24 mouse cellular contexts compared by ENCODE assay signal in genomic region chr19:28235571-28235970, GRCm38 (mm10).
A peak's percentile ranks its signal among the peaks of the same experiment; 100 is the strongest.
DNase-seq lines count a peak whose midpoint lies in the region; ATAC-seq and TF ChIP-seq lines count a peak whose summit lies in the region.
"Had no signal": no experiment of that assay in that cellular context is flagged by ENCODE, and none has a peak within 500 bp of the region (broad histone marks: within the 10 kb centered on the region; RNA-seq: fewer than 3 reads in every experiment).

No protein-coding gene starts in this region.

- no peaks in the 10 kb centered on the region for H3K9me3 ChIP-seq in kidney, embryonic 15.5 days (replicated peaks)
- H3K9me3 ChIP-seq in intestine, embryonic 15.5 days: no peaks in the 10 kb centered on the region
- no peaks in the 10 kb centered on the region for H3K9me3 ChIP-seq in intestine, postnatal 0 days (ENCODE audit: control insufficient read depth)
- H3K9me3 ChIP-seq: heart, embryonic 10.5 days; heart, embryonic 15.5 days; hindbrain, embryonic 12.5 days; limb, embryonic 10.5 days; limb, embryonic 15.5 days; lung, embryonic 15.5 days; midbrain, embryonic 10.5 days; midbrain, embryonic 15.5 days; neural tube, embryonic 15.5 days had no signal

- TF ChIP-seq CTCF in kidney, adult 2 months (conservative IDR thresholded peaks at IDR 0.05; ENCODE audit: insufficient read depth, insufficient read length, low read depth, low read length): no peak
- TF ChIP-seq CTCF in intestine, postnatal 0 days (IDR thresholded peaks at IDR 0.05; ENCODE audit: low read depth): no peak

- H3K36me3 ChIP-seq in kidney, adult 2 months (ENCODE audit: control insufficient read depth, insufficient read depth, low read length): no peaks in the 10 kb centered on the region
- H3K36me3 ChIP-seq in kidney, embryonic 15.5 days: no peaks in the 10 kb centered on the region
- H3K36me3 ChIP-seq in intestine, embryonic 15.5 days: no peaks in the 10 kb centered on the region
- H3K36me3 ChIP-seq in intestine, postnatal 0 days (ENCODE audit: control insufficient read depth, insufficient read depth): no peaks in the 10 kb centered on the region
- H3K36me3 ChIP-seq: heart, embryonic 10.5 days; heart, embryonic 15.5 days; hindbrain, embryonic 12.5 days; limb, embryonic 10.5 days; limb, embryonic 15.5 days; lung, embryonic 15.5 days; midbrain, embryonic 10.5 days; midbrain, embryonic 15.5 days; neural tube, embryonic 15.5 days had no signal

- no peak for TF ChIP-seq POLR2A in kidney, adult 2 months (IDR thresholded peaks at IDR 0.05; ENCODE audit: low read depth, low read length)

- no peak overlapping the region for H3K9ac ChIP-seq in kidney, embryonic 15.5 days
- H3K9ac ChIP-seq in intestine, embryonic 15.5 days: no peak overlapping the region
- H3K9ac ChIP-seq in intestine, postnatal 0 days (ENCODE audit: low read depth, low read length): no peak overlapping the region
- H3K9ac ChIP-seq: heart, embryonic 15.5 days; hindbrain, embryonic 12.5 days; limb, embryonic 15.5 days; lung, embryonic 15.5 days; midbrain, embryonic 15.5 days; neural tube, embryonic 15.5 days had no signal

- DNase-seq in kidney, adult 2 months: peak; percentile 71
- peak; percentile 54 for DNase-seq in kidney, postnatal 14 days
- DNase-seq in spleen, adult 18-20 months: no peak
- DNase-seq in adrenal gland, adult 8-10 months: no peak
- DNase-seq in thymus, postnatal 25 days: no peak
- DNase-seq: adrenal gland, postnatal 36 days; cerebellum, postnatal 36 days; gastrocnemius, postnatal 14 days; heart, postnatal 36 days; thymus, postnatal 36 days had no signal

- no peaks in the 10 kb centered on the region for H3K27me3 ChIP-seq in kidney, adult 2 months (replicated peaks; ENCODE audit: control insufficient read depth, insufficient read depth, low read length)
- no peaks in the 10 kb centered on the region for H3K27me3 ChIP-seq in kidney, embryonic 15.5 days
- H3K27me3 ChIP-seq in intestine, embryonic 15.5 days (replicated peaks): no peaks in the 10 kb centered on the region
- H3K27me3 ChIP-seq in intestine, postnatal 0 days (replicated peaks; ENCODE audit: control insufficient read depth, insufficient read depth, low read length): no peaks in the 10 kb centered on the region
- H3K27me3 ChIP-seq: heart, embryonic 15.5 days; hindbrain, embryonic 12.5 days; limb, embryonic 15.5 days; lung, embryonic 15.5 days; midbrain, embryonic 15.5 days; neural tube, embryonic 15.5 days had no signal

- no peak overlapping the region for H3K4me2 ChIP-seq in kidney, embryonic 15.5 days
- H3K4me2 ChIP-seq in intestine, embryonic 15.5 days (replicated peaks): no peak overlapping the region
- H3K4me2 ChIP-seq in intestine, postnatal 0 days (replicated peaks; ENCODE audit: low read depth): 0 out of 2 replicates have a peak overlapping the region, but pooled peaks have one; percentile 13
- H3K4me2 ChIP-seq: heart, embryonic 15.5 days; hindbrain, embryonic 12.5 days; limb, embryonic 15.5 days; lung, embryonic 15.5 days; midbrain, embryonic 15.5 days; neural tube, embryonic 15.5 days had no signal

- 47% methylated on average over 5 of the region's 5 CpGs for WGBS in kidney, adult 2 months
- 67% methylated on average over 5 of the region's 5 CpGs for WGBS in kidney, embryonic 15.5 days
- 62% methylated on average over 5 of the region's 5 CpGs for WGBS in intestine, embryonic 15.5 days
- 46% methylated on average over 5 of the region's 5 CpGs for WGBS in intestine, postnatal 0 days

- ATAC-seq in kidney, embryonic 15.5 days (replicated peaks; ENCODE audit: low FRiP score): no peak
- peak; percentile 82 for ATAC-seq in intestine, embryonic 15.5 days
- ATAC-seq in intestine, postnatal 0 days: peak; percentile 56; the same call in 1 of the 2 replicates
- ATAC-seq: CD4-positive, CD25-positive, alpha-beta regulatory T cell, adult 4 months; hindbrain, postnatal 0 days; midbrain, embryonic 15.5 days had no signal

- H3K4me3 ChIP-seq in kidney, adult 2 months (ENCODE audit: insufficient read depth, low read depth, low read length): no peak overlapping the region
- no peak overlapping the region for H3K4me3 ChIP-seq in kidney, embryonic 15.5 days (replicated peaks)
- no peak overlapping the region for H3K4me3 ChIP-seq in intestine, embryonic 15.5 days (replicated peaks)
- no peak overlapping the region for H3K4me3 ChIP-seq in intestine, postnatal 0 days (ENCODE audit: low read depth, low read length)
- H3K4me3 ChIP-seq: heart, embryonic 10.5 days; heart, embryonic 15.5 days; hindbrain, embryonic 12.5 days; limb, embryonic 10.5 days; limb, embryonic 15.5 days; lung, embryonic 15.5 days; midbrain, embryonic 10.5 days; midbrain, embryonic 15.5 days; neural tube, embryonic 15.5 days had no signal

- H3K4me1 ChIP-seq in kidney, adult 2 months (ENCODE audit: control insufficient read depth, insufficient read depth, low read length): no peaks in the 10 kb centered on the region
- H3K4me1 ChIP-seq in kidney, embryonic 15.5 days: no peaks in the 10 kb centered on the region
- no peaks in the 10 kb centered on the region for H3K4me1 ChIP-seq in intestine, embryonic 15.5 days (replicated peaks)
- H3K4me1 ChIP-seq in intestine, postnatal 0 days (replicated peaks; ENCODE audit: control insufficient read depth, insufficient read depth, low read length): no peaks in the 10 kb centered on the region; the same call in 1 of the 2 replicates
- H3K4me1 ChIP-seq: heart, embryonic 10.5 days; heart, embryonic 15.5 days; hindbrain, embryonic 12.5 days; limb, embryonic 10.5 days; limb, embryonic 15.5 days; lung, embryonic 15.5 days; midbrain, embryonic 10.5 days; midbrain, embryonic 15.5 days; neural tube, embryonic 15.5 days had no signal

- H3K27ac ChIP-seq in kidney, adult 2 months (ENCODE audit: insufficient read depth, low read depth, low read length): no peak overlapping the region
- no peak overlapping the region for H3K27ac ChIP-seq in kidney, embryonic 15.5 days
- no peak overlapping the region for H3K27ac ChIP-seq in intestine, embryonic 15.5 days
- no peak overlapping the region for H3K27ac ChIP-seq in intestine, postnatal 0 days (ENCODE audit: low read depth, low read length)
- H3K27ac ChIP-seq: heart, embryonic 10.5 days; heart, embryonic 15.5 days; hindbrain, embryonic 12.5 days; hindbrain, postnatal 0 days; limb, embryonic 10.5 days; limb, embryonic 15.5 days; lung, embryonic 15.5 days; midbrain, embryonic 10.5 days; midbrain, embryonic 15.5 days; neural tube, embryonic 15.5 days had no signal

Comparison
In these comparisons a context has a peak if more than half of its experiments do, and no peak if none do; other contexts are left out.
1. DNase-seq: peak in kidney, adult 2 months (single experiment) and kidney, postnatal 14 days (single experiment); none in spleen, adult 18-20 months (0 of 2), adrenal gland, adult 8-10 months (single experiment) and thymus, postnatal 25 days (single experiment).